In the genomic region with DNA sequence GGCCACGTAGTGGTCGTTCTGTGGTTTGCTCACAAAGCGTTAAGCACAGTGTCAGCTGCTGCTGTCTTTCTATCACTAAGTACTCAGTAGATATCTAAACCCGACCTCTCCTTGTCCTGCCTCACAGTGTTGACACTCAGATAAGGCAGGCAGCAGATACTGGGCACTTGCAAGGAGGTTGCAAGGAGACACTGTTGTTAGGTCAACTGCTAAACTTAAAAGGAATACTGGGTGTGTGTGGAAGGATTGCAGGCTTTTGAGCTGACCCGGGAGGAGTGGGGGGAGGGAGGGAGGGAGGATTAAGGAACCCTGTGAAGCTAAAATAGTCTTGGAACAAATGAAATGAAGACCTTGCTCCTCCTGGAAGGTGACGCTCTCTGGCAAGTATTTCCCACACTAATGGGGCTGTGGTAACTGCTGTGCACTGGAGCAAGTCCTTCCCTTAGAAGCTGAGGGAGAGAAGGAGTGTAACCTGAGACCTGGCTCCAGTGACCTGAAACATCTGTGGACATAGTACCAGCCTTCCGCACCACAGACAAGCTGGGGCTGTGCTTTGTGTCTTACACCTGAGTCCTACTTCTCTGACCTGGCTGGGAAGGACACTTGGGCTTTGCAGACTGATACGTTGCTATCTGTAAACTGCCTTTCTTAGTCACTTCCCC, we compare ENCODE assay signal across 9 mouse cellular contexts. TPM values are rescaled to one million over a fixed set of nuclear protein-coding genes. Genes with fewer than 3 reads are reported as not detected.
DNase-seq lines count a peak whose midpoint lies in the region; ATAC-seq and TF ChIP-seq lines count a peak whose summit lies in the region.
"Had no signal": no experiment of that assay in that cellular context is flagged by ENCODE, and none has a peak within 500 bp of the region (broad histone marks: within the 10 kb centered on the region; RNA-seq: fewer than 3 reads in every experiment).

No protein-coding gene starts in this region.

- ATAC-seq in limb, embryonic 14.5 days (ENCODE audit: low FRiP score, low read depth): peak; percentile 38; the same call in 1 of the 2 replicates
- ATAC-seq in hindbrain, embryonic 14.5 days (ENCODE audit: low FRiP score): no peak
- ATAC-seq: forebrain, embryonic 13.5 days had no signal

- TF ChIP-seq POLR2A in limb, embryonic 14.5 days (IDR thresholded peaks at IDR 0.05; ENCODE audit: borderline replicate concordance, extremely low read depth, insufficient read depth, insufficient read length): no peak

- no peaks in the 10 kb centered on the region for H3K27me3 ChIP-seq in limb, embryonic 14.5 days (ENCODE audit: control insufficient read depth, insufficient read depth, low read length)
- no peaks in the 10 kb centered on the region for H3K27me3 ChIP-seq in hindbrain, embryonic 14.5 days (ENCODE audit: control insufficient read depth, insufficient read depth, low read length)
- H3K27me3 ChIP-seq: forebrain, embryonic 13.5 days had no signal

- H3K4me3 ChIP-seq in limb, embryonic 14.5 days (replicated peaks; ENCODE audit: low read length): no peak overlapping the region
- no peak overlapping the region for H3K4me3 ChIP-seq in hindbrain, embryonic 14.5 days (replicated peaks; ENCODE audit: low read length)
- H3K4me3 ChIP-seq: forebrain, embryonic 13.5 days had no signal

- no peak overlapping the region; the same call in 1 of the 2 replicates for H3K27ac ChIP-seq in limb, embryonic 14.5 days (replicated peaks; ENCODE audit: low read depth, low read length)
- no peak overlapping the region for H3K27ac ChIP-seq in hindbrain, embryonic 14.5 days
- H3K27ac ChIP-seq: forebrain, embryonic 13.5 days had no signal

- H3K36me3 ChIP-seq in limb, embryonic 14.5 days (ENCODE audit: control insufficient read depth, insufficient read depth, low read length): no peaks in the 10 kb centered on the region
- H3K36me3 ChIP-seq in hindbrain, embryonic 14.5 days (replicated peaks; ENCODE audit: control insufficient read depth, insufficient read depth): no peaks in the 10 kb centered on the region

- no peaks in the 10 kb centered on the region for H3K9me3 ChIP-seq in limb, embryonic 14.5 days (ENCODE audit: control insufficient read depth, low read length)
- H3K9me3 ChIP-seq in hindbrain, embryonic 14.5 days (ENCODE audit: control insufficient read depth, low read length): no peaks in the 10 kb centered on the region
- H3K9me3 ChIP-seq: forebrain, embryonic 13.5 days had no signal

- DNase-seq in 416B (ENCODE audit: low read depth) (peak; percentile 44), NIH3T3 (ENCODE audit: low read depth) (peak; percentile 17)
- DNase-seq in hindlimb bud, embryonic 11.5 days (ENCODE audit: extremely low spot score, low read depth, low spot score): peak; percentile 37
- no peak for DNase-seq in limb, embryonic 14.5 days (ENCODE audit: low spot score)
- DNase-seq in hindbrain, embryonic 14.5 days (ENCODE audit: low spot score): no peak
- DNase-seq in frontal cortex, postnatal 10 days (ENCODE audit: low spot score in 2 of 2): no peak
- no peak for DNase-seq in thymus, postnatal 4 days
- DNase-seq: adrenal gland, adult 2 months had no signal

- H3K4me1 ChIP-seq in limb, embryonic 14.5 days (ENCODE audit: control insufficient read depth, insufficient read depth, low read length): peaks cover 31% of the 10 kb centered on the region
- no peaks in the 10 kb centered on the region for H3K4me1 ChIP-seq in hindbrain, embryonic 14.5 days (replicated peaks; ENCODE audit: control insufficient read depth, insufficient read depth, low read length)

- H3K9ac ChIP-seq in limb, embryonic 14.5 days (ENCODE audit: low read depth, low read length, severe bottlenecking): no peak overlapping the region
- no peak overlapping the region for H3K9ac ChIP-seq in hindbrain, embryonic 14.5 days
- H3K9ac ChIP-seq: forebrain, embryonic 13.5 days had no signal

- no peak overlapping the region for H3K4me2 ChIP-seq in limb, embryonic 14.5 days (replicated peaks; ENCODE audit: low read depth, low read length, severe bottlenecking)
- no peak overlapping the region for H3K4me2 ChIP-seq in hindbrain, embryonic 14.5 days (replicated peaks)
- H3K4me2 ChIP-seq: forebrain, embryonic 13.5 days had no signal

- WGBS in limb, embryonic 14.5 days: 15% methylated on average over 8 of the region's 8 CpGs
- WGBS in hindbrain, embryonic 14.5 days: 45% methylated on average over 8 of the region's 8 CpGs

RNA-seq across cellular contexts. Expression of a gene that starts 28.6 kb away (rescaled TPM):
- 420 and 643 TPM in 2 replicates for polyA plus RNA-seq in limb, embryonic 14.5 days (2012; rRNA removed)
- polyA plus RNA-seq in limb, embryonic 14.5 days (2014; fragmentation: Nextera tagmentation; extraction: Ambion mirVana): 724 and 728 TPM in 2 replicates
- polyA plus RNA-seq in hindbrain, embryonic 14.5 days (2014; fragmentation: Nextera tagmentation; extraction: Ambion mirVana): 163 and 182 TPM in 2 replicates

Comparison
In these comparisons a context has a peak if more than half of its experiments do, and no peak if none do; other contexts are left out.
1. DNase-seq: peak in 416B (single experiment), NIH3T3 (single experiment) and hindlimb bud, embryonic 11.5 days (single experiment); none in limb, embryonic 14.5 days (single experiment), hindbrain, embryonic 14.5 days (single experiment), frontal cortex, postnatal 10 days (0 of 2) and thymus, postnatal 4 days (single experiment).